Mouse (Mus musculus): Measurements from ENCODE around the gene Emid1. TPM values are rescaled to one million over a fixed set of nuclear protein-coding genes. Genes with fewer than 3 reads are reported as not detected.
"Not testable (repeated sequence)": the region's sequence is repeated elsewhere in the genome, so short reads cannot be mapped to it uniquely, and the experiment has no call there.

Gene Emid1
- polyA plus RNA-seq, 1 experiment from 2014 or later, result 112 TPM

GRCm38 (mm10) chr11:5089147-5089546, 62.9 kb downstream of the Emid1 start:
- Histone ChIP-seq H3K4me2 (ENCODE audit: low read depth, low read length) (no peak overlapping the region), H3K9me3 (ENCODE audit: control insufficient read depth, low read length) (no peaks in the 10 kb centered on the region), H3K4me3 (ENCODE audit: low read length) (no peak overlapping the region), H3K36me3 (ENCODE audit: control insufficient read depth, insufficient read depth, low read length) (peaks cover 22% of the 10 kb centered on the region), H3K27me3 (replicated peaks; ENCODE audit: control insufficient read depth, insufficient read depth, low read length) (no peaks in the 10 kb centered on the region), H3K9ac (ENCODE audit: low read depth, low read length) (no peak overlapping the region), H3K4me1 (ENCODE audit: control insufficient read depth, insufficient read depth, low read length) (peaks cover 5% of the 10 kb centered on the region; the same call in 1 of the 2 replicates), H3K27ac (ENCODE audit: low read length) (no peak overlapping the region)
- 97% methylated on average over 1 of the region's 1 CpGs for WGBS
- ATAC-seq, result no peak

DNA sequence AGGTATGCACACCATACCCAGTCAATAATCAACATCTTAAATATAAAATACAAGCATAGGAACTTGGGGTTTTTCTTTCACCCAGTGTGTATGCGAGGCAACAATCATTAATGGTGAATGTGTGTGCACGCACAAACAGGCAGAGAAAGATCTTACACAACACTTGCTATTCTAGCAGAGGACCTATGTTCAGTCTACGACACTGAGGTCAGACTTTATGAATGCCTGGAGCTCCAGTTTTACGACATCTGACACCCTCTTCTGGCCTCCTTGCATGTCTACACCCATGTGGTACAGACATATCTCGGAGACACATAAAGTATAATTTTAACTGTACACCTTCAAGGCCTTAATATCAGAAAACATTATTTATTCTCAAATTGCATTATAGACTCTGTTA, 75.2 kb downstream of the Emid1 start:
- not testable (repeated sequence) for H3K27me3 ChIP-seq (replicated peaks; ENCODE audit: control insufficient read depth, insufficient read depth, low read length); H3K9ac ChIP-seq (ENCODE audit: low read depth, low read length); H3K4me3 ChIP-seq (ENCODE audit: low read length); H3K9me3 ChIP-seq (ENCODE audit: control insufficient read depth, low read length); H3K4me1 ChIP-seq (ENCODE audit: control insufficient read depth, insufficient read depth, low read length); H3K4me2 ChIP-seq (ENCODE audit: low read depth, low read length); H3K27ac ChIP-seq (ENCODE audit: low read length)
- peak; percentile 43 for ATAC-seq
- 74% methylated on average over 4 of the region's 5 CpGs for WGBS
- H3K36me3 ChIP-seq (ENCODE audit: control insufficient read depth, insufficient read depth, low read length), result peaks cover 22% of the 10 kb centered on the region

- Histone ChIP-seq H3K4me1 (ENCODE audit: control insufficient read depth, insufficient read depth, low read length) (no peaks in the 10 kb centered on the region), H3K36me3 (ENCODE audit: control insufficient read depth, insufficient read depth, low read length) (peaks cover 28% of the 10 kb centered on the region), H3K9ac (ENCODE audit: low read depth, low read length) (no peak overlapping the region), H3K4me3 (ENCODE audit: low read length) (no peak overlapping the region), H3K27ac (ENCODE audit: low read length) (no peak overlapping the region), H3K9me3 (ENCODE audit: control insufficient read depth, low read length) (no peaks in the 10 kb centered on the region), H3K27me3 (replicated peaks; ENCODE audit: control insufficient read depth, insufficient read depth, low read length) (no peaks in the 10 kb centered on the region), H3K4me2 (ENCODE audit: low read depth, low read length) (no peak overlapping the region)
- no peak for ATAC-seq
Observed at GRCm38 (mm10) chr11:5075760-5076159, 76.3 kb downstream of the Emid1 start.

- WGBS, result 72% methylated on average over 4 of the region's 4 CpGs
Observed at GRCm38 (mm10) chr11:5074882-5075281, 77.2 kb downstream of the Emid1 start.

GRCm38 (mm10) chr11:5068126-5068971, 83.7 kb downstream of the Emid1 start:
- peaks cover 12% of the 10 kb centered on the region; the same call in 1 of the 2 replicates for H3K4me1 ChIP-seq (ENCODE audit: control insufficient read depth, insufficient read depth, low read length)
- no peak overlapping the region for H3K27ac ChIP-seq (ENCODE audit: low read length)
- no peaks in the 10 kb centered on the region for H3K9me3 ChIP-seq (ENCODE audit: control insufficient read depth, low read length)
- no peak overlapping the region for H3K4me3 ChIP-seq (ENCODE audit: low read length)
- H3K4me2 ChIP-seq (ENCODE audit: low read depth, low read length), result no peak overlapping the region
- ATAC-seq, result no peak
- H3K9ac ChIP-seq (ENCODE audit: low read depth, low read length), result no peak overlapping the region
- H3K27me3 ChIP-seq (replicated peaks; ENCODE audit: control insufficient read depth, insufficient read depth, low read length), result no peaks in the 10 kb centered on the region
- H3K36me3 ChIP-seq (ENCODE audit: control insufficient read depth, insufficient read depth, low read length), result peaks cover 31% of the 10 kb centered on the region
- WGBS, result 80% methylated on average over 9 of the region's 9 CpGs

More at GRCm38 (mm10) chr11:5074882-5075281, 77.2 kb downstream of the Emid1 start:
- Histone ChIP-seq H3K27me3 (replicated peaks; ENCODE audit: control insufficient read depth, insufficient read depth, low read length) (no peaks in the 10 kb centered on the region), H3K4me1 (ENCODE audit: control insufficient read depth, insufficient read depth, low read length) (no peaks in the 10 kb centered on the region), H3K4me3 (ENCODE audit: low read length) (no peak overlapping the region), H3K27ac (ENCODE audit: low read length) (no peak overlapping the region), H3K9me3 (ENCODE audit: control insufficient read depth, low read length) (no peaks in the 10 kb centered on the region), H3K9ac (ENCODE audit: low read depth, low read length) (no peak overlapping the region), H3K36me3 (ENCODE audit: control insufficient read depth, insufficient read depth, low read length) (peaks cover 29% of the 10 kb centered on the region), H3K4me2 (ENCODE audit: low read depth, low read length) (no peak overlapping the region)
- ATAC-seq, result no peak

- Histone ChIP-seq H3K36me3 (ENCODE audit: control insufficient read depth, insufficient read depth, low read length) (peaks cover 20% of the 10 kb centered on the region), H3K27ac (ENCODE audit: low read length) (no peak overlapping the region), H3K9me3 (ENCODE audit: control insufficient read depth, low read length) (no peaks in the 10 kb centered on the region), H3K27me3 (replicated peaks; ENCODE audit: control insufficient read depth, insufficient read depth, low read length) (no peaks in the 10 kb centered on the region), H3K4me1 (ENCODE audit: control insufficient read depth, insufficient read depth, low read length) (peaks cover 24% of the 10 kb centered on the region), H3K4me2 (ENCODE audit: low read depth, low read length) (no peak overlapping the region), H3K4me3 (ENCODE audit: low read length) (no peak overlapping the region), H3K9ac (ENCODE audit: low read depth, low read length) (no peak overlapping the region)
- ATAC-seq, result no peak
Observed at GRCm38 (mm10) chr11:5067063-5067462, 85.0 kb downstream of the Emid1 start.

GRCm38 (mm10) chr11:5065056-5065821, 86.8 kb downstream of the Emid1 start, which contains the start of gene Gas2l1:
Gene Gas2l1 (minus strand): TSS chr11:5065327.
- H3K36me3 ChIP-seq (ENCODE audit: control insufficient read depth, insufficient read depth, low read length), result peaks cover 8% of the 10 kb centered on the region
- no peaks in the 10 kb centered on the region for H3K9me3 ChIP-seq (ENCODE audit: control insufficient read depth, low read length)
- peaks cover 13% of the 10 kb centered on the region; the same call in 1 of the 2 replicates for H3K27me3 ChIP-seq (replicated peaks; ENCODE audit: control insufficient read depth, insufficient read depth, low read length)
- ATAC-seq, result peak; percentile 85
- H3K4me3 ChIP-seq (ENCODE audit: low read length), result peak within 1 kb of the TSS; percentile 67
- peak within 1 kb of the TSS; percentile 81 for H3K4me2 ChIP-seq (ENCODE audit: low read depth, low read length)
- H3K27ac ChIP-seq (ENCODE audit: low read length), result peak within 1 kb of the TSS; percentile 72
- 0% methylated on average over 44 of the region's 50 CpGs for WGBS
- peak within 1 kb of the TSS; percentile 85 for H3K9ac ChIP-seq (ENCODE audit: low read depth, low read length)
- H3K4me1 ChIP-seq (ENCODE audit: control insufficient read depth, insufficient read depth, low read length), result peaks cover 34% of the 10 kb centered on the region

- no peak overlapping the region; the same call in 1 of the 2 replicates for H3K27ac ChIP-seq (ENCODE audit: low read length)
- peak overlapping the region; percentile 85 for H3K9ac ChIP-seq (ENCODE audit: low read depth, low read length)
- no peak for ATAC-seq
- H3K4me2 ChIP-seq (ENCODE audit: low read depth, low read length), result peak overlapping the region; percentile 81
- H3K36me3 ChIP-seq (ENCODE audit: control insufficient read depth, insufficient read depth, low read length), result peaks cover 7% of the 10 kb centered on the region
- peaks cover 20% of the 10 kb centered on the region for H3K27me3 ChIP-seq (replicated peaks; ENCODE audit: control insufficient read depth, insufficient read depth, low read length)
- H3K4me1 ChIP-seq (ENCODE audit: control insufficient read depth, insufficient read depth, low read length), result peaks cover 38% of the 10 kb centered on the region
- 16% methylated on average over 38 of the region's 38 CpGs for WGBS
- peak overlapping the region; percentile 67 for H3K4me3 ChIP-seq (ENCODE audit: low read length)
- H3K9me3 ChIP-seq (ENCODE audit: control insufficient read depth, low read length), result no peaks in the 10 kb centered on the region
Observed at GRCm38 (mm10) chr11:5064282-5065055, 87.6 kb downstream of the Emid1 start.
